Mouse (Mus musculus) spleen, postnatal 10 days (tissue): ENCODE measurements around the gene Antxr1.

Experiments
- DNase-seq, 2 experiments: peaks; one replicate each; pipeline ENCODE4 v3.0.0; 2021 to 2022; ENCODE audit warnings: low spot score in 2 of 2

The Antxr1 gene

GRCm38 (mm10) chr6:87142239-87142638 lies 193.4 kb downstream of the Antxr1 start:
- no peak for DNase-seq

DNA sequence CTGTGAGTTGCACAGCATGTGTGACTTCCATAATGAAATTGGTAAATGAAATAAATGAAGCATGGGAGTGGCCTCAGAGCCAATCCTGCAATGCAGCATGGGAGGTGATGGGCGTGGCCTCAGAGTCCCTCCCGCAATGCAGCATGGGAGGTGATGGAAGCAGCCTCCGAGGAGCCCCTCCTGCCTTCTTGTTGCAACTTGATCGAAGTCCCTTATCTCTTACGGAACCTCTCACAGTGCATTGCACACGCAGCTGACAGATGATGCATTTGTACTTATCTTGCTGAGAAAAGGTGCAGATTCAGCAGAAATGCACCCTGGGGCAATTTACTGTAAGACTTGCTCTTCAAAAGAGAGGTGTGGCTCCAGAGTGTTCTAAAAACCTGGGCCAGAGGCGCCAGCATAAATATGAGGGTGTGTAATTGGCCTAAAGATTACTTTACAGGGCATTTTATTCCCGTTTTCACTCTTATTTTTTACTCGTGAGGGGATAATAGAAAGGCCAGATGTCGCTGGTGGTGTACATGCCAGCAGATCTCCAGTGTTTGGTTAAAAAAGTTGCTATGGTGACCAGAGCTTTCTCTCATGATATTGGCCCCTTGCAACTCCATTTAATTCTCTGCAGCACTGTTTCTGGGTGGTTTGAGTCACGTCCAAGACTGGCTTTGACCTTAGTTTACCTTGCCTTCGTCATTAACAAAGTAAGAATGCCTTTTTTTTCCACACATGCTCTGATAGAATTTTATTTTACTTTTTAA lies 195.6 kb downstream of the Antxr1 start:
- DNase-seq: no peak

GRCm38 (mm10) chr6:87138479-87138878 lies 197.1 kb downstream of the Antxr1 start:
- no peak for DNase-seq

GRCm38 (mm10) chr6:87133966-87134546 lies 201.6 kb downstream of the Antxr1 start:
- no peak for DNase-seq

- no peak for DNase-seq
Measured at GRCm38 (mm10) chr6:87133520-87133919, 202.1 kb downstream of the Antxr1 start.

DNA sequence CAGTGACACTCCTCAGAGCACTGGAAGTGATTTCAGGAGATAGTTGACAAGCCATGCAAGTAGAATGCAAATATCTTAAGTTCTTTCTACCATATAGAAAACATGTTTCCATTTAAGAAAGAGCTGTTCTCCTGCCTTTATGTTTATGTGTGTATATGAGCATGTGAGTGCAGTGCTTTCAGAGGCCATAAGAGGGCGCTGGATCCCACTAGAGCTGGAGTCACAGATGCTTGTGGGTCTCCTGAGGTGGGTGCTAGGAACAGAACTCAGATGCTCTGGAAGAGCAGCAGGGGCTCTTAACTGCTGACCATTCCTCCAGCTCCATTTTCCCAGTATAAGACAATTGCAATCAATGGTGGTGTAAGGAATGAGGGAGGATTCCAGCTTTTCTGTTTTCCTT lies 204.5 kb downstream of the Antxr1 start:
- no peak for DNase-seq

DNA sequence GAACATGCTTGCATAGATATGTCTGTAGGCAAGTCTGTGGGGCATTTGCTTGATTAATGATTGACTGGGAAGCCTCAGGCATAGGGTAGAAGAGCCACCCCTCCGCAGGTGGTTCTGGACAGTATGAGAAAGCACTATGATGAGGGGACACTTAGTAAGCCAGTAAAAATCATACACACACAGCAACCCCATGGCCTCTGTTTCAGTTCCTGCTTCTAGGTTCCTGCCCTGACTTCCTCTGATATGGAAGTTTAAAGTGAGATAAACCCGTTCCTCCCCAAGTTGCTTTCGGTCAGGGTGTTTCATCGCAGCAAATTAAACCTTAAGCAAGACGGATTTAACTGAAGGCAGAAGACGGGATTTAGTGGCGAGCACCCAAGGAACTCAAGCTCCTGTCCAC lies 205.0 kb downstream of the Antxr1 start:
- DNase-seq: no peak

GRCm38 (mm10) chr6:87129861-87130260 lies 205.8 kb downstream of the Antxr1 start:
- DNase-seq: no peak

GRCm38 (mm10) chr6:87127049-87127753 lies 208.4 kb downstream of the Antxr1 start:
- peak in 1 of 2 experiments; percentile 33 for DNase-seq

DNA sequence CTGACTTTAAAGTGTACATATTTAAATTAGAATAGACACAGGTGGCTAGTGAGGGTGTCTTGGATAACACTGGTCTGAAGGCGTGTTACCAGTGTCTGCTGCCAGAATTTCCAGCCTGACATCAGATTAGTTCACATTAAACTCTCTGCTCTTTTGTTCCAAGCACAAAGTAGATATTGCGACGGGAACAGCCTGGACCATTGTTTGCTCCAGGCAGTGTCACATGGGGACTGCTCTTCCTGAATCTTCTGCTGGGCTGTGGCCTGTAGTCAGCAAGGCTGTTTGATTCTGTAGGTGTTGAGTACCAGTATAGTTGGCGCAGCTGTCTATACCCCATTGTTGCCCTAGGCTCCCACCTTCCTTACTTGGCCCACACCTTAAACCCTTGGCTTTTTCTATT lies 211.6 kb downstream of the Antxr1 start:
- no peak for DNase-seq

DNA sequence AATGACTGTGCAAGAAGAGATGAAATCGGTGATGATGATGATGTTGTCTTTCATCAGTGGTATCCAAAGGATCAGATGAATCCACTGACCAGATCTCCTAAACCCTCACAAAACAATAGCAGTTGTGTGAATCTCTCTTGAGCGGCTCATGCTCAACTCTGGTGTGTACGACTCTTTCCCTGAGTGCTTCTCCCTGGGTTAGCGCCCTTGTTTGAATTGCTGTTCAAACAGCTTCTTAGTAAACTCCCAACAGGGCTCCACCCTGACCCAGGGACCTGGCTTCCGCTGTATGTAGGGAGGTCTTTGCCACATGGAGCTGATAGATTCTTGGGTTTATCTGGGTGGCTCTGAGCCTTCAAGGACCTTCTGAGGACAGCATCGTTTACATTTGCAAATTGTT lies 212.2 kb downstream of the Antxr1 start:
- no peak for DNase-seq

- DNase-seq: no peak
Measured at GRCm38 (mm10) chr6:87121961-87122360, 213.7 kb downstream of the Antxr1 start.

DNA sequence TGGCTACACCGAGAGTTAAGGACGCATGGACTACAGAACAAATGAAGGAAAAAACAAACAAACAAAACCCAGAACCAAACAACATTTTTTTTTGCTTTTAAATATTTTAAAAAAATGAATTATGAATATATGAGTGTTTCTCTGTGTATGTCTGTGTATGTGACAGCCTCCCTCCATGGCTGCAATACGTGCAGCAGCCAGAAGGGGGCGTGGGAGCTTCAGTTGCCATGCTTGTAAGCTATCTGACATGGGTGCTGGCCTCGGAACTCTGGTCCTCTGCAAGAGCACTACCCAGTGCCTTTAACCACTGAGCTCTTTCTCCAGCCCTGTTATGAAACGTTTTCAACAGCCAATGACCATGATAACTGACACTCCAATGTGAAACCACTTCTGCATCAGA lies 215.0 kb downstream of the Antxr1 start:
- no peak for DNase-seq

DNA sequence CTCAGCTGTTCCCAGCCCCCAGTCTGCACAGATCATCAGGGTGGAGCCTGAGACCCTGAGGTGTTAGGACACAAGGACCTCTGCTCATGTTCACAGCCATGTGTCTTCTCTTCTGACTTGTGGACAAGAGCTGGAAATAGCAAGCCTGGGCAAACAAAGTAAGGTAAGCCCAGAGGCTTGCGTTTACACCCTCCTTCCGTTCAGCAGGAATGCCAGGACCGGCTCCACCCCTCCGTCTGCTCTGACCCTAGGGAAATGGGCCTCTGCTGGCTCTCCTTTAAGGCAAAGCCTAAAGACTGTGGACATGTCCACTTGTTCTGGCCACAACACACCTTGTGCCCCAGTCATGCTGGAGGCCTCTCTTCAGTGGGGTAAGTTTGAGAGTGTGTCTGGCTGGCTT lies 215.6 kb downstream of the Antxr1 start:
- no peak for DNase-seq

GRCm38 (mm10) chr6:87119066-87119837 lies 216.4 kb downstream of the Antxr1 start:
- peak; percentile 12 to 72 for DNase-seq

DNA sequence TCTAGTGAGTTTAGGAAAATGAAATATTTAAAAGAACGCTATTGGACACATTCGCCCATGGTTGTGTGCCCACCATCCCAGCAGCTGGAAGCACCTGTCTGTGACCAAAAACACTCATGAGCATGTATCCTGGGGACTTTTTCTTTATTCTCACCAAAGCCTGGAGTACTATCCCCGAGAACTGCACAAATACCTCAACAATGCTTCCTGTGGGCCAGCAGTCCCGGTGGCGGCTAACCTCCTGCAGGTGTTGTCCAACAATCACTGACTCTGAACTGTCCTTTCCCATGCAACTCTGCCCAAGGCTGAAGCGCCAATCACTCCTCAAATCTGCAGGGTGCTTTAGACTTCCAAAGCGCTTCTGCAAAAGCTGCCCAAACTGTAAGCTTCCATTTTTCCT lies 219.0 kb downstream of the Antxr1 start:
- no peak for DNase-seq

GRCm38 (mm10) chr6:87115981-87116380 lies 219.6 kb downstream of the Antxr1 start:
- no peak for DNase-seq

GRCm38 (mm10) chr6:87112125-87112524 lies 223.5 kb downstream of the Antxr1 start:
- DNase-seq: no peak

DNA sequence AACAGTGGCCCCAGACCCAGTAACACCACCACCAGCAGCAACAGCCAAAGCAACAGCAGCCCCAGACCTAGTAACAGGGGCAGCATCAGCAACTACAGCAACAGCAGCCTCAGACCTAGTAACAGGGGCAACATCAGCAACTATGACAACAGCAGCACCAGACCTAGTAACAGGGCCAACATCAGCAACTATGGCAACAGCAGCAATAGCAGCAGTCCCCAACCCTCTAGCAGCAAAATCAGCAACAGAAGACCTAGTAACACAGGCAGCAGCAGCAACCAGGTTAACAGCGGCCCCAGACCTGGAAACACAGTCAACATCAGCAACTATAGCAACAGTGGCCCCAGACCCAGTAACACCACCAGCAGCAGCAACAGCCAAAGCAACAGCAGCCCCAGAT lies 224.1 kb downstream of the Antxr1 start:
- DNase-seq: no peak

GRCm38 (mm10) chr6:87104123-87104796 lies 231.4 kb downstream of the Antxr1 start, which contains the start of gene D6Ertd527e:
D6Ertd527e (plus strand) TSS chr6:87104746.
- DNase-seq: no peak

DNA sequence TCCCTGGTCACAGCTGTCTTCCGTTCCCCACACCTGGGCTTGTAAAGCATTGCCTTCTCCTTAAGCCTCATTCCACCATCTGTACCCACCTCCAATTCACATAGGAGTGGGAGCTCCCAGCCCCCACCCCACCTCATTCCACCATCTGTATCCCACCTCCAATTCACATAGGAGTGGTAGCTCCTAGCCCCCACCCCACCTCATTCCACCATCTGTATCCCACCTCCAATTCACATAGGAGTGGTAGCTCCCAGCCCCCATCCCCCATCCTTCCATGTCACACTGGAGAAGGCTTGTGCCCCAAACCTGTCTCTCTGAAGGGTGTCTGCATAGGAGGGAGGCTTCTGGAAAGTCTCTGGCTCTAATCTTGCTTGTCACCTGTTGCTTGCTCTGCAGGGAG lies 232.3 kb downstream of the Antxr1 start:
- no peak for DNase-seq
